Mouse (Mus musculus): ENCODE data around the gene Gm6685.

DNA sequence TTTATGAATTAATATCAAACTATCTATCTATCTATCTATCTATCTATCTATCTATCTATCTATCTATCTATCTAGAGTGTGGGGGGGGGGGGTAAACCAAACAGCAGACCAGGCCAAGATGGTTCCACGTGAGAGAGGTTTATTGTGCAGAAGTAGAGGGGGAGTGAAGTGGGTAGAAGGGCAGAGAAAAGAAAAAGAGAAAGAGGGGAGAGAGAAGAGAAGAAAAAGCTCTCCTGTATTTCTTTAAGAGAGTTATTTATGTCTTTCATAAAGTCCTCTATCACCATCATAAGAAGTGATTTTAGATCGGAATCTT lies 26.2 kb upstream of the Gm6685 start:
- TF ChIP-seq EP300 (IDR thresholded peaks at IDR 0.05; ENCODE audit: low read depth) (no peak), CTCF (IDR thresholded peaks at IDR 0.05; ENCODE audit: low read depth) (no peak)

Data from heart, postnatal 0 days (tissue).